Mouse (Mus musculus) gastrocnemius, adult 8-10 months (tissue): ENCODE results near the gene Skida1. TPM values are rescaled to one million over a fixed set of nuclear protein-coding genes. Genes with fewer than 3 reads are reported as not detected.

Experiments
- DNase-seq, 2 experiments: peaks; one replicate each; pipeline ENCODE4 v3.0.0; 2022; ENCODE audit warnings: low spot score in 2 of 2
- microRNA-seq: library from miRNA; unstranded; fragments of <30 nt; microRNA quantifications from one replicate; pipeline ENCODE4 v1.2.0, GENCODE M21; 2022
- total RNA-seq, 4 experiments: library from RNA; stranded (reverse); gene quantifications; 2 replicates each; pipeline ENCODE4 v1.2.4; 2022

The Skida1 gene
- total RNA-seq, 4 experiments from 2014 or later: 0.07 to 0.34 (median 0.13) TPM

DNA sequence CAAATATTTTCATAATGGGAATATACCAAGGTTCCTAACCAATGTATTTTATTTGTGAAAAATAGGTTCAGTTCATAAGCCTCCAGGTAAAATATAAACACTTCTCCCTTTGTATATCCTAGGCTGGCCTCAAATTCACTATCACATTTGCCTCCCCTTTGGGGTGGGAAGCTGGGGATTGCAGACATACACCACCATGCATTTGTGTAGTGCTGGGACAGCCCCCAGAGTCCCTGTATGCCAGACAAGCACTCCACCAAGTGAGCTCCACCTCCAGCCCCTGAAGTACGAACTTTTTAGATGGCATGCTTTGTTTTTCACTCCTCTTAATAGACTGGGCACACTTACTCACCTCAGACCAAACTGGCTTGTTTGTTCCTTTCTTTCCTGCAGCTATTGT, 26.0 kb downstream of the Skida1 start:
- no peak for DNase-seq

DNA sequence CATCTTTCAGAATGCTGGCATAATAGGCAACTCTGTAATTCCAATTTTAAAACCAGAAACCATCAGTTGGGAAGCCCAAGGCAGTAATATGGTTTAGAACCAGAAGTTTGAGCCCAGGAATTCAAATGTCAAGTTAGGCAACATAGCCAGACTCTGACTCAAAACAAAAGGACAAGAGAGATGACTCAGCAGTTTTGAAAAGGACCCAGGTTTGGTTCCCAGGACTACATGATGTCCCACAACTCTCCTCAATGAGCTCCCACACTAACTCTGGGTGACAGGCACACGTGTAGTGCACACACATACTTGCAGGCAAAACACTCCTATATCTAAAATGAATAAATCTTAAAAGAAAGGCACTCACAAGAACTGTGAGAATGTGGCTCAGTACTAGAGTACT, 29.7 kb downstream of the Skida1 start:
- no peak for DNase-seq

DNA sequence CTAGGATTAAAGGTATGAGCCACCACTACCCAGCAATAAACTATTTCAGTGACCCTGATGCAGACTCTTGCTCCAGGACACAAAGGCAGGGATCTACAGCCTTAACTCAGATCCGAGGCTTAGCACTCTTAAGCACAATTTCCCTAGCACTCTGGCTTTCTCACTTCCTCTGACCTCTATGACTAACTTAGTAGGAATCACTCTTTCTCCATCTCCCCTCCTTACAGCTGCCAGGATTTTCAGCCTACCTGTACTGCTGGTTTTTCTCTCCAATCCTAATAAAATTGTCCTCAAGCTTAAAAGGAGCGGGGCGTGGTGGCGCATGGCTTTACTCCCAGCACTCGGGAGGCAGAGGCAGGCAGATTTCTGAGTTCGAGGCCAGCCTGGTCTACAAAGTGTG, 31.5 kb downstream of the Skida1 start:
- DNase-seq: no peak

DNA sequence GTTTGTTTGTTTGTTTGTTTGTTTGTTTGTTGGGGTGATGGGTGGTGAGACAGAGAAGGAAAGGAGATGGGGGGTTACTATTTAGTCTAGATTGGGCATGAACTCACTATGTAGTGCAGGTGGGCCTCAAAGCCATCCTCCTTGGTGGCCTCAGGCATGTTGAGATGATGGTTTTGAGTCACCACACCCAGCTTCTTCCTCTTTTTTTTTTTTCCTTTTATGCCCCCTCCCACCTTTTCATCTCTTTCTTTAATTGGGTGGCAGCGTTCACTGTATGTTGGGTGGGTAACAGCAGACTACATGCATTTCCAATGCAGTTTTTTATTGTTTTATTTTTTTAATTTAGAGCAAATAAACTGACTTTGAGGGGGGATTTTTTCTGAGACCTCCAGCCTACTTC, 32.2 kb downstream of the Skida1 start:
- DNase-seq: no peak

DNA sequence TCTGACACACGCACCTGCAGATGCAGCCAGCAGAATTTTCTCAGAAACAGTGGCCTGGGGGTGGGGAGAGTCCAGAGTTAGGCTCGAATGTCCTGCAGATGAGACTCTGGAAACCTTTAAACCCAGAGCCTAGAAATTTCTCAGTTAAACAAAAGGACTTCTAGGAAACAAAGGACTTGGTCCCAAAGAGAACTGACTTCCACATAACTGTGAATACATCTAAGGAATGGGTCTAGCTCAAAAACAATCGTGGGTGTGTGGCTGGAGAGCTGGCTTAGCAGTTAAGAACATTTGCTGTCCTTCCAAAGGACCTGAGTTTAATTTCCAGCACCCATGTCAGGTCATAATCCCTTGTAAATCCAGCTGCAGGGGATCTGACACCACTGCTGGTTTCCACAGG, 33.3 kb downstream of the Skida1 start:
- DNase-seq: no peak

DNA sequence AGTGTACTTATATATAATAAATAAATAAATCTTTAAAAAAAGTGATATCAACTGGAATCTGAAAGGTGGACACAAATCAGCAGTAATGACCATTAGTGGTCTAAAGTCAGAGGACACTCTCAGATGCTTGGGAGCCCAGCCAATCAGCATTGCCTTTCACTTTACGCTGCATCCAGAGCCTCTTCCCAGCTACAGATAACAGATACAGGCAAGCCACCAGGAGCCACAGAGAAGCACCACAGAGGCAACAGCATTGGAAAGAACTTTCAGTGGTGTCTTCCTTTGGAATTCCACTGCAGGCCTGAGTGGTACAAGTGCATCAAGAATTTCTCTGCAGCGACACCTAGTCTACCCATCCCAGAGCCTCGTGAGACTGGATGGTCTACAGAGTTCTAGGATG, 36.0 kb downstream of the Skida1 start:
- DNase-seq: no peak

DNA sequence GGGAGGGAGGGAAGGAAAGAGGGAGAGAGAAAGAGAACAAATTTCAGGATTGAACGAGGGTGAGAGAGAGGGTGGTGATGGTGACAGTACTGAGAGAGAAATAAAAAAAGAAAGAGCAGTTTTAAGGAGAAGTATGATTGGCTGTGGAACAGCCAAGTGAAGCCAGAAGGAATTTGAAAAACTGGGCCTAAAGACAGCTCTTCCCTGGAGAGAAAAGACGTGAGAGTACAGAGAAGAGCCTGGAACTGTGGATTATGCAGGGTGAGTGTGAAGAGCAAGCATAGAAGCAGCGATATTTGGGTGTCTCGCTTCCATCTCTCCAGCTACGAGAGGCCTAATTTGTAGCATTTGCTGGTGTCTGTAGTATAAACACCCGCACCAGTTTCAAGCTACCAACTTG, 37.6 kb downstream of the Skida1 start:
- no peak for DNase-seq

DNA sequence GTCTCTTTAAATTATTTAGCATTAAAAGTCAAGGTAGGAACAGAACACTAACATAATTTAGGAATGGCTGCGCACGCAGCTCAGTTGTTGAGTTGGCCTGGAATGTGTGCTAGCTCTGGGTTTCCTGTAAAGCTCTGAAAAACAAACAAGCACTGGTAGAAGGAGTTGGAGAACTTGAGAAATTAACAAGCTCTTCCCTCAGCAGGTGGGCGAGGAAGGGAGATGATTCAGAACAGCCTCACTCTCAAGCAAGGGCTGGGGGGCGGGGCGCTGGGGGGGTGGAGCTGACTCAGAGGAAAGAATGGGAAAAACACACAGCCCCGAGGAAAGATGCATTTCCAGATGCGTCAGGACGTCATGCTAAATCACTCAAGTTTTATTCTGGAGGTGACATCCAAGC, 43.7 kb downstream of the Skida1 start:
- no peak for DNase-seq

DNA sequence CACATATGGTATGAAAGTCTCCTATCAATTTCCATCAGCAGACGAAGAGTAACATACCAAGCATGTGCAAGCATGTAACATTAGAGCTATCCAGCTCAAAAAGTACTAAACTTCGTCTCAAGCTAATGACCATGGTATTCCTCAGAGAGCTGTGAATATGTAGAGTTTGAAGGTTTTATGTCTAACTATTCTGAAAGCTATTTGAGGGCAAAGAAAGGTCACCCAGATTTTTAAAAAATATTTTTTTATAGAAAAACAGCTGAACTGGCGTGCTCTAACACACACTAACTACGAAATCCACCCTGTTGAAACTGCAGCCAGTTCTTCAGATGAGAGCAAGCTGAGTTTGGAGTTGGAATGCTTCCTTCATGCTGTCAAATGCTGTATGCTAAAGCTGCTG, 44.6 kb downstream of the Skida1 start:
- DNase-seq: no peak

DNA sequence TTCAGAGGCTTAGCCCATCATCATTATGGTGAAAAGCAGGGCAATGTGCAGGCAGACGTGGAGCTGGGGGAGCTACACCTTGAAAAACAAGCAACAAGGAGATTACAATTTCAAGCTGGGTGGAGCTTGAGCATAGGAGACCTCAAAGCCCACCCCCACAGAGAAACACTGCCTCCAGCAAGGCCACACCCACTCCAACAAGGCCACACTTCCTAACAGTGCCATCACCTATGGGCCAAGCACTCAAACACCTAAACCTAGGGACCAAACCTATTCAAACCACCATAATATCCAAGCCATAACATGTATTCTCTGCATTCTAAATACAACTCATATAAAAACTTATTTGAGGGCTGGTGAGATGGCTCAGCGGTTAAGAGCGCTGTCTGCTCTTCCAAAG, 46.5 kb downstream of the Skida1 start:
- DNase-seq: no peak

DNA sequence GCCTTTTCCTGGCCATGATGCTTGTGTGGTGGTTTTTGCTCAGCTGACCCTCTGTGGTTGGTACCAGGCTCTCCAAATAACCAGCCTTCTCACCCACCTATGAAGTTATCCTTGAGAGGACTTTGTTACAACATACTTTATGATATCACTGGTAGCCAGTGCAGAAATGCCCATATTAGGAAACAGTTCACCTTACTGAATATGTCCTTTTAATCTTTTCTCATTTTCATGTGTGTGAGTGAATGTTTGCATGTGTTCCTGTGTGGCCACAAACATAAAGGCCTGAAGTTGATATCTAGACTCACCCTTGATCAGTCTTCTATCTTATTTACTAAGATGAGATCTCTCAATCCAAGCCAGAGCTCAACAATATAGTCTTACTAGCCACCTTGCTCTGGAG, 52.0 kb downstream of the Skida1 start, which contains the start of gene H2al2a:
Gene H2al2a (minus strand): TSS at position 101 of the 400 bp plus-strand sequence.
- DNase-seq: no peak

Small RNAs within 50 kb of the gene (microRNA-seq; reads per million reads assigned to microRNA genes)
- not detected for gene Mir7655

Other genes with a start within 250 kb of the Skida1 start
- gene H2al2a, start 52.1 kb downstream of the Skida1 start, total RNA-seq: not detected
- gene A930004D18Rik, start 11.3 kb downstream of the Skida1 start, total RNA-seq: under 1 TPM in 2 of 4 experiments, not detected in 2; 0.17 to 0.38 TPM
- gene Mllt10, start 6.2 kb upstream of the Skida1 start, total RNA-seq: 10 to 100 TPM; 17.3 to 22.4 (median 20.5) TPM